Mouse (Mus musculus): Measurements from ENCODE around the gene Cntn4. TPM values are rescaled to one million over a fixed set of nuclear protein-coding genes. Genes with fewer than 3 reads are reported as not detected.

Gene Cntn4
- polyA plus RNA-seq, 2 experiments, result 0.02 TPM; not detected in 1

DNA sequence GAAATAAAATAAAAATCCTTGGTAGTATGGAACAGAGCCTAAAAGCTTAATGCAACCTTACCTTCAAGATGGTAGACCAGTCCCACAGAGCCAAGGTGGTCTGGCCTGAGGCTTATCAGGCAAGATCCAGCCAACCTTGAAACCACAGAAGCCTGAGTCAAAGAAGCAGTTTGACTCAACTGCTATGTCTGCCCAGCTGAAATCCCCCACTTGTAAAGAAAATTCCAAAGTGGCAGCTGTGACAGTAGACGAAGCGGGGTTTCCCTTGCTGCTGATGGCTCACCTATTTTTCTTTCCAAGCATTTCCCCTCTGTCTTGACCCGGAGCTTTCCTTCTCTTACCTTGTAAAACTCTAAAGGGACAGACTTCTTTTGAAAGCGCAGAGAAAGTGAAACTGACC, 1048.2 kb downstream of the Cntn4 start:
- Histone ChIP-seq H3K9ac (replicated peaks) (no peak overlapping the region), H3K4me3 (ENCODE audit: insufficient read depth in 1 of 2, low read depth in 2 of 2, low read length in 2 of 2) (no peak overlapping the region), H3K9me3 (ENCODE audit: control insufficient read depth, low read length) (no peaks in the 10 kb centered on the region), H3K27ac (no peak overlapping the region), H3K27me3 (ENCODE audit: control insufficient read depth, insufficient read depth, low read length) (no peaks in the 10 kb centered on the region), H3K36me3 (replicated peaks; ENCODE audit: control insufficient read depth, insufficient read depth, low read depth) (no peaks in the 10 kb centered on the region), H3K4me2 (ENCODE audit: low read depth) (peak overlapping the region; percentile 28; the same call in 1 of the 2 replicates), H3K4me1 (replicated peaks; ENCODE audit: control insufficient read depth in 2 of 2, insufficient read depth in 2 of 2, low read length in 1 of 2) (no peaks in the 10 kb centered on the region)
- DNase-seq (ENCODE audit: low read depth in 3 of 3, low spot score in 3 of 3), result no peak
- 38% methylated on average over 4 of the region's 4 CpGs for WGBS (ENCODE audit: insufficient replicate concordance)
- ATAC-seq (ENCODE audit: insufficient read depth), result no peak
- TF ChIP-seq EP300 (IDR thresholded peaks at IDR 0.05; ENCODE audit: low read depth) (no peak), CTCF (IDR thresholded peaks at IDR 0.05; ENCODE audit: low read depth) (no peak)

DNA sequence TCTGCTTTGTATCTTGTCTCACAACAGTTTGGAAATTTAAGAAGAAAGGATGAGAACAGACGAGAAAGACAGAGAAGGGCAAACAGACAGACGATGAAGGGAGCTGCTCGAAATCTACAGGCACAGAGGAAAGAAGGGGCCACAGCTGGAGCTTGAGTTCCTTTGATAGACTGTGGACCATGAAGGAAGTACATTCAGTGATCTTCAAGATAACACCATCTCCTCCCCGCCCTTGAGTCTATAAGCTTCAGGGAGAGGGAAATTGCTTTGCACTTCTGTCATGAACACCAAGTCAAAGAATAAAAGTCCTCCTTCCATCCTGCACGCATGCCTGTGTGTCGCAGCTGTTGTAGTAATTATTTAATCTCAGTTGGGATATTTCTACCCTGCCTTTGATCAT, 1048.6 kb downstream of the Cntn4 start:
- WGBS (ENCODE audit: insufficient replicate concordance), result 16% methylated on average over 6 of the region's 6 CpGs
- Histone ChIP-seq H3K4me3 (ENCODE audit: insufficient read depth in 1 of 2, low read depth in 2 of 2, low read length in 2 of 2) (no peak overlapping the region), H3K9ac (replicated peaks) (no peak overlapping the region), H3K27ac (no peak overlapping the region), H3K4me2 (ENCODE audit: low read depth) (peak overlapping the region; percentile 28; the same call in 1 of the 2 replicates), H3K27me3 (ENCODE audit: control insufficient read depth, insufficient read depth, low read length) (no peaks in the 10 kb centered on the region), H3K4me1 (replicated peaks; ENCODE audit: control insufficient read depth in 2 of 2, insufficient read depth in 2 of 2, low read length in 1 of 2) (no peaks in the 10 kb centered on the region), H3K36me3 (replicated peaks; ENCODE audit: control insufficient read depth, insufficient read depth, low read depth) (no peaks in the 10 kb centered on the region), H3K9me3 (ENCODE audit: control insufficient read depth, low read length) (no peaks in the 10 kb centered on the region)
- TF ChIP-seq CTCF (IDR thresholded peaks at IDR 0.05; ENCODE audit: low read depth), result no peak
- TF ChIP-seq EP300 (IDR thresholded peaks at IDR 0.05; ENCODE audit: low read depth), result no peak
- DNase-seq (ENCODE audit: low read depth in 3 of 3, low spot score in 3 of 3) (no peak), ATAC-seq (ENCODE audit: insufficient read depth) (no peak)

DNA sequence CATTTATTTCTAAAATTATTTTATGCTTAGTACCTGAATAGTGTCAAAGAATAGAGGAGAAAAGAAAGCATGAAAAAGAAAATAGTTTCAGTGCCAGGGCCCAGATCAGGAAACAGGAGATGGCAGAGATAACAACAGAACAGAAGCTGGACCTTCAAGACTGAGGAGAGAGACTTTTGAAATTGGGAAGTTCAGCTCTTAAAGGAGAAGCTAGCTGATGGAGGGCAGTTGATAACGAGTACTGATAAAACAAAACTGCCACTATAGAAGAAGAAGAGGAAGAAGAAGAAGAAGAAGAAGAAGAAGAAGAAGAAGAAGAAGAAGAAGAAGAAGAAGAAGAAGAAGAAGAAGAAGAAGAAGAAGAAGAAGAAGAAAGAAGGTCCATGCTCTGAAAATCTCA, 1050.2 kb downstream of the Cntn4 start:
- no peak overlapping the region for H3K4me3 ChIP-seq (ENCODE audit: insufficient read depth in 1 of 2, low read depth in 2 of 2, low read length in 2 of 2)
- no peak overlapping the region for H3K27ac ChIP-seq
- H3K4me2 ChIP-seq (ENCODE audit: low read depth), result no peak overlapping the region
- no peak for TF ChIP-seq EP300 (IDR thresholded peaks at IDR 0.05; ENCODE audit: low read depth)
- TF ChIP-seq CTCF (IDR thresholded peaks at IDR 0.05; ENCODE audit: low read depth), result no peak
- H3K27me3 ChIP-seq (ENCODE audit: control insufficient read depth, insufficient read depth, low read length), result no peaks in the 10 kb centered on the region
- ATAC-seq (ENCODE audit: insufficient read depth) (no peak), DNase-seq (ENCODE audit: low read depth in 3 of 3, low spot score in 3 of 3) (no peak)
- no peaks in the 10 kb centered on the region for H3K9me3 ChIP-seq (ENCODE audit: control insufficient read depth, low read length)
- H3K4me1 ChIP-seq (replicated peaks; ENCODE audit: control insufficient read depth in 2 of 2, insufficient read depth in 2 of 2, low read length in 1 of 2), result no peaks in the 10 kb centered on the region
- H3K36me3 ChIP-seq (replicated peaks; ENCODE audit: control insufficient read depth, insufficient read depth, low read depth), result no peaks in the 10 kb centered on the region
- 16% methylated on average over 1 of the region's 1 CpGs for WGBS (ENCODE audit: insufficient replicate concordance)
- no peak overlapping the region for H3K9ac ChIP-seq (replicated peaks)

DNA sequence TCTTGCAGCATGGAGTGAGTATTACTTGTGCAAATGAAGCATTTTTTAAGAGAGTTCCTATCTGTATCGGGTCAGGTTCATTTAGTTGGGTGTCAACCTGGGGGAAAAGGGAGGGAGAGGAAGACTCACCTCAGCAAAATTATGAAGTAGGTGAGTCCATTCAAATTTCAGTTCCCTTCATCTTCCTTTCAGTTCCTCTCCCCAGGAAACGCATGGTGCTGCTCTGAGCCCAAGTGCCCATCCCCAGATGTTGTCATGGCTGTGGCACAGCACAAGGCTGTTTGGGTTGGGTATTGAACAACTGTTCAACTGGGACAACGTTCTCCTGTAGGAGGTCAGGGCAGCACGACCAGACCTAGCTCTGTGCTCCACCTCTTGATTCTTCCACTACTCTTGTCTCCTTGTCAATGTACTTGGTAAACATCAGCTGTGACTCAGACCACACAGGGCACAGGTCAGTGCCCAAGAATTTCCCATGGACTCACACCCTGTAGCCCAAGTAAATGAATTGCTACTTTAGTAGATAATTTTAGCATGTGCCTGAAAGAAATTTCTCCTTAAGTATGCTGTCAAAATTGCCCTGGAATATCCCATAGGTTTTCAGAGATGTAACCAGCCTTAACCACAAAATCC, 1052.3 kb downstream of the Cntn4 start:
- no peak for ATAC-seq (ENCODE audit: insufficient read depth)
- no peak overlapping the region for H3K4me2 ChIP-seq (ENCODE audit: low read depth)
- H3K9me3 ChIP-seq (ENCODE audit: control insufficient read depth, low read length), result no peaks in the 10 kb centered on the region
- no peak overlapping the region for H3K4me3 ChIP-seq (ENCODE audit: insufficient read depth in 1 of 2, low read depth in 2 of 2, low read length in 2 of 2)
- whole genome bisulfite sequencing (ENCODE audit: insufficient replicate concordance), result 56% methylated on average over 4 of the region's 4 CpGs
- H3K9ac ChIP-seq (replicated peaks), result no peak overlapping the region
- no peak for TF ChIP-seq EP300 (IDR thresholded peaks at IDR 0.05; ENCODE audit: low read depth)
- no peak for TF ChIP-seq CTCF (IDR thresholded peaks at IDR 0.05; ENCODE audit: low read depth)
- no peaks in the 10 kb centered on the region for H3K36me3 ChIP-seq (replicated peaks; ENCODE audit: control insufficient read depth, insufficient read depth, low read depth)
- no peak for DNase-seq (ENCODE audit: low read depth in 3 of 3, low spot score in 3 of 3)
- no peaks in the 10 kb centered on the region for H3K4me1 ChIP-seq (replicated peaks; ENCODE audit: control insufficient read depth in 2 of 2, insufficient read depth in 2 of 2, low read length in 1 of 2)
- H3K27ac ChIP-seq, result no peak overlapping the region
- no peaks in the 10 kb centered on the region for H3K27me3 ChIP-seq (ENCODE audit: control insufficient read depth, insufficient read depth, low read length)

DNA sequence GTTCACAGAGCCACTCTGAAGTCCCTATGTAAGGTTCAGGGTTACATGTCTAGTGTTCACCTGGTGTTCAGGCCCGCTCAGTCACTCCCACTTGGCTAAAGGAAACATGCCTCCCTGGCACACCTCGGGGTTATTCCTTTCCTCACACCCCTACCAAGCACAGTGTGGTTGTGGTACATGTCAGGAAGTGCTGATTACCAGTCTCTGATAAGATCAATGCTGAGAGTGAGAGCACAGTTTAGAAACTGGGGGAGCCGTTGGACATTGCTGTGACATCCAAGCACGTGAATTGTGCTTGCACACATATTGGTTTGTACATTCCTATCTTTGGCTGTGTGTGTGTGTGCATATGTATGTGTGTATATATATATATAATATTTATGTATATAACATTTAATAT, 1055.1 kb downstream of the Cntn4 start:
- DNase-seq (ENCODE audit: low read depth in 3 of 3, low spot score in 3 of 3), result no peak
- no peaks in the 10 kb centered on the region for H3K4me1 ChIP-seq (replicated peaks; ENCODE audit: control insufficient read depth in 2 of 2, insufficient read depth in 2 of 2, low read length in 1 of 2)
- no peak overlapping the region for H3K27ac ChIP-seq
- H3K9me3 ChIP-seq (ENCODE audit: control insufficient read depth, low read length), result no peaks in the 10 kb centered on the region
- H3K4me3 ChIP-seq (ENCODE audit: insufficient read depth in 1 of 2, low read depth in 2 of 2, low read length in 2 of 2), result no peak overlapping the region
- H3K9ac ChIP-seq (replicated peaks), result no peak overlapping the region
- TF ChIP-seq CTCF (IDR thresholded peaks at IDR 0.05; ENCODE audit: low read depth) (no peak), EP300 (IDR thresholded peaks at IDR 0.05; ENCODE audit: low read depth) (no peak)
- 30% methylated on average over 4 of the region's 4 CpGs for WGBS (ENCODE audit: insufficient replicate concordance)
- no peaks in the 10 kb centered on the region for H3K36me3 ChIP-seq (replicated peaks; ENCODE audit: control insufficient read depth, insufficient read depth, low read depth)
- no peak overlapping the region for H3K4me2 ChIP-seq (ENCODE audit: low read depth)
- no peaks in the 10 kb centered on the region for H3K27me3 ChIP-seq (ENCODE audit: control insufficient read depth, insufficient read depth, low read length)
- ATAC-seq (ENCODE audit: insufficient read depth), result 0 out of 2 replicates have a peak, but pooled peaks have one; percentile 18

All from liver, embryonic 14.5 days (tissue).